Mouse (Mus musculus) G1E (cell line): ENCODE results near the gene Cox10. TPM values are rescaled to one million over a fixed set of nuclear protein-coding genes. Genes with fewer than 3 reads are reported as not detected.

Experiments used
- ATAC-seq: 2 replicates; pipeline ENCODE4 v1.8.0; 2016; ENCODE audit warnings: mild to moderate bottlenecking; ENCODE audit not compliant: insufficient number of reproducible peaks, poor library complexity, low FRiP score, severe bottlenecking; ENCODE audit errors: extremely low read depth
- DNase-seq: peaks from one replicate; pipeline ENCODE4 v3.0.0; 2012; ENCODE audit warnings: low spot score
- H3K27me3 ChIP-seq: 2 replicates; pipeline ENCODE4 v1.6.1; 2012; ENCODE audit warnings: mild to moderate bottlenecking, low read length, inconsistent platforms; ENCODE audit not compliant: insufficient read depth
- H3K36me3 ChIP-seq: replicated peaks from 2 replicates; pipeline ENCODE3; 2012; ENCODE audit warnings: mild to moderate bottlenecking, inconsistent platforms
- H3K4me1 ChIP-seq: 2 replicates; pipeline ENCODE4 v1.6.1; 2012; ENCODE audit warnings: low read depth, low read length, inconsistent platforms, mixed read lengths; ENCODE audit not compliant: insufficient read depth
- H3K4me3 ChIP-seq: 2 replicates; pipeline ENCODE4 v1.5.1; 2012; ENCODE audit warnings: low read depth, mild to moderate bottlenecking, inconsistent platforms, low read length, moderate library complexity, mixed read lengths
- H3K9me3 ChIP-seq: replicated peaks from 2 replicates; pipeline ENCODE4 v1.6.1; 2012; ENCODE audit warnings: inconsistent platforms
- CTCF ChIP-seq: IDR thresholded peaks from 2 replicates; pipeline ENCODE4 v1.5.1; 2012; ENCODE audit warnings: low read depth, low read length, inconsistent platforms, mixed read lengths
- GATA1 ChIP-seq: IDR thresholded peaks from 2 replicates; pipeline ENCODE4 v1.6.1; 2012; ENCODE audit warnings: borderline replicate concordance, low read length, inconsistent platforms, mixed read lengths
- GATA2 ChIP-seq: IDR thresholded peaks from 2 replicates; pipeline ENCODE4 v1.6.1; 2012; ENCODE audit warnings: low read depth, low read length, inconsistent platforms, borderline replicate concordance
- POLR2AphosphoS5 ChIP-seq: IDR thresholded peaks from 2 replicates; pipeline ENCODE4 v1.6.1; 2012; ENCODE audit warnings: low read depth, low read length, inconsistent platforms; ENCODE audit not compliant: insufficient replicate concordance
- TAL1 ChIP-seq: conservative IDR thresholded peaks from 2 replicates; pipeline ENCODE4 v1.6.1; 2012; ENCODE audit warnings: low read depth, low read length, inconsistent platforms, mixed read lengths
- polyA plus RNA-seq: library from polyadenylated mRNA; stranded (reverse); fragments of >175 nt; gene quantifications from 2 replicates; pipeline ENCODE4 v1.2.3, GENCODE M21; 2012
- total RNA-seq, 2 experiments: library from RNA; stranded (forward) in 1 of 2; stranded (reverse) in 1 of 2; fragments of 200-1000 nt in 1 of 2; fragments of >200 nt in 1 of 2; fragmentation: Nextera tagmentation in 1 of 2; gene quantifications; 2 replicates each; pipeline ENCODE4 v1.2.3; 2014 to 2017

Gene Cox10
- total and polyA plus RNA-seq, 3 experiments, result 19.4 to 53.9 (median 21.1) TPM

GRCm38 (mm10) chr11:64039600-64039999, 39.7 kb downstream of the Cox10 start:
- ATAC-seq, result no peak
- no peaks in the 10 kb centered on the region for H3K27me3 ChIP-seq
- DNase-seq, result no peak
- TF ChIP-seq TAL1, result no peak
- no peak for TF ChIP-seq GATA2
- TF ChIP-seq GATA1, result no peak
- TF ChIP-seq POLR2AphosphoS5, result no peak
- TF ChIP-seq CTCF, result no peak
- H3K4me3 ChIP-seq, result no peak overlapping the region
- peaks cover 63% of the 10 kb centered on the region for H3K36me3 ChIP-seq
- peaks cover 58% of the 10 kb centered on the region for H3K4me1 ChIP-seq
- no peaks in the 10 kb centered on the region for H3K9me3 ChIP-seq

- H3K36me3 ChIP-seq, result peaks cover 59% of the 10 kb centered on the region
- ATAC-seq, result peak; percentile 86
Measured at GRCm38 (mm10) chr11:64037471-64038125, 41.7 kb downstream of the Cox10 start.

GRCm38 (mm10) chr11:64036306-64036705, 43.0 kb downstream of the Cox10 start:
- Histone ChIP-seq H3K36me3 (peaks cover 53% of the 10 kb centered on the region), H3K4me3 (no peak overlapping the region), H3K9me3 (no peaks in the 10 kb centered on the region), H3K4me1 (peaks cover 59% of the 10 kb centered on the region), H3K27me3 (no peaks in the 10 kb centered on the region)
- DNase-seq (no peak), ATAC-seq (no peak)
- TF ChIP-seq POLR2AphosphoS5, result no peak

More at GRCm38 (mm10) chr11:64037471-64038125, 41.7 kb downstream of the Cox10 start:
- no peaks in the 10 kb centered on the region for H3K27me3 ChIP-seq
- peak overlapping the region; percentile 65; the same call in 1 of the 2 replicates for H3K4me3 ChIP-seq
- peaks cover 59% of the 10 kb centered on the region for H3K4me1 ChIP-seq
- TF ChIP-seq POLR2AphosphoS5, result no peak
- no peak for TF ChIP-seq GATA1
- 0 out of 2 replicates have a peak, but pooled peaks have one; percentile 29 for TF ChIP-seq TAL1
- TF ChIP-seq CTCF, result no peak
- no peak for TF ChIP-seq GATA2
- no peaks in the 10 kb centered on the region for H3K9me3 ChIP-seq
- peak; percentile 77 for DNase-seq

- TF ChIP-seq POLR2AphosphoS5, result no peak
- TF ChIP-seq CTCF, result no peak
- TF ChIP-seq TAL1, result no peak
- Histone ChIP-seq H3K4me3 (no peak overlapping the region; the same call in 1 of the 2 replicates), H3K36me3 (peaks cover 53% of the 10 kb centered on the region), H3K27me3 (no peaks in the 10 kb centered on the region), H3K4me1 (peaks cover 57% of the 10 kb centered on the region), H3K9me3 (no peaks in the 10 kb centered on the region)
- no peak for ATAC-seq
- DNase-seq, result no peak
Measured at GRCm38 (mm10) chr11:64035709-64036108, 43.6 kb downstream of the Cox10 start.

GRCm38 (mm10) chr11:64034686-64035085, 44.6 kb downstream of the Cox10 start:
- H3K27me3 ChIP-seq, result no peaks in the 10 kb centered on the region
- H3K36me3 ChIP-seq, result peaks cover 58% of the 10 kb centered on the region
- H3K4me3 ChIP-seq, result no peak overlapping the region
- ATAC-seq, result no peak
- peaks cover 51% of the 10 kb centered on the region for H3K4me1 ChIP-seq
- TF ChIP-seq TAL1 (no peak), GATA2 (no peak), CTCF (no peak), POLR2AphosphoS5 (no peak), GATA1 (no peak)
- no peak for DNase-seq
- no peaks in the 10 kb centered on the region for H3K9me3 ChIP-seq

GRCm38 (mm10) chr11:64027423-64027822, 51.8 kb downstream of the Cox10 start:
- TF ChIP-seq GATA2 (no peak), POLR2AphosphoS5 (no peak)
- peaks cover 79% of the 10 kb centered on the region for H3K36me3 ChIP-seq
- DNase-seq, result no peak

GRCm38 (mm10) chr11:64025843-64026242, 53.4 kb downstream of the Cox10 start:
- no peak for ATAC-seq
- H3K4me1 ChIP-seq, result peaks cover 28% of the 10 kb centered on the region
- no peak overlapping the region for H3K4me3 ChIP-seq
- TF ChIP-seq TAL1 (no peak), GATA1 (no peak), CTCF (no peak), POLR2AphosphoS5 (no peak), GATA2 (no peak)
- H3K9me3 ChIP-seq, result no peaks in the 10 kb centered on the region
- peaks cover 77% of the 10 kb centered on the region for H3K36me3 ChIP-seq
- no peak for DNase-seq
- H3K27me3 ChIP-seq, result no peaks in the 10 kb centered on the region

More at GRCm38 (mm10) chr11:64027423-64027822, 51.8 kb downstream of the Cox10 start:
- Histone ChIP-seq H3K27me3 (no peaks in the 10 kb centered on the region), H3K9me3 (no peaks in the 10 kb centered on the region), H3K4me1 (peaks cover 23% of the 10 kb centered on the region), H3K4me3 (no peak overlapping the region)
- no peak for ATAC-seq
